Mouse (Mus musculus): Measurements from ENCODE around the gene Vrk3. TPM values are rescaled to one million over a fixed set of nuclear protein-coding genes. Genes with fewer than 3 reads are reported as not detected.
A peak's percentile ranks its signal among the peaks of the same experiment; 100 is the strongest.

Vrk3 gene
- polyA plus RNA-seq, 1 experiment = 78.0 TPM

- WGBS = under 1% methylated on average over 62 of the region's 62 CpGs
- DNase-seq (ENCODE audit: low read depth, low spot score) = peak; percentile 98
Observed at GRCm38 (mm10) chr7:44815721-44816469, 67.7 kb downstream of the Vrk3 start, which contains the start of the genes Nup62 and Il4i1. Nup62 (plus strand) TSS chr7:44816088. Il4i1 (plus strand) TSS chr7:44816387.

GRCm38 (mm10) chr7:44816470-44817021 lies 68.3 kb downstream of the Vrk3 start, which contains the start of gene Atf5:
Atf5 (minus strand) TSS chr7:44816658.
- no peak for DNase-seq (ENCODE audit: low read depth, low spot score)

DNA sequence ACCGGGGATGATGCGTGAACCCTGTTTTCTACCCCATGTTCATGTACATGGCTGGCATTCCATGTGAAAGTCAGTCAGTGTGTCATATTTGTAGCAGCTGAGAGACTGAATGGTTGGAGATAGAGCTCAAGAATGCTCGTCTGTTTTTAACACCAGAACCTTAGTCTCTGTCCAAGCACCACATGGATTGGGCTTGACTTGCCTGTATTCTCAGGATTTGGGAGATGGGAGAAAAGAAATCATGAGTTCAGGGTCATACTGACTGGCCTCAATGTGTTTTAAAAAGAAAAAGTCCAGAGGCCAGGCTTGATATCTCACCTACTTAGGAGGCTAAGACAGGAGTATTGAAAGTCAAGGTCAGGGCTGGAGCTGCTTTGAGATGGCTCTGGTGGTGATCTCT lies 69.2 kb downstream of the Vrk3 start:
- no peak for DNase-seq (ENCODE audit: low read depth, low spot score)
- WGBS = 12% methylated on average over 3 of the region's 3 CpGs

More at GRCm38 (mm10) chr7:44816470-44817021, 68.3 kb downstream of the Vrk3 start, which contains the start of gene Atf5:
- 1% methylated on average over 52 of the region's 57 CpGs for WGBS

DNA sequence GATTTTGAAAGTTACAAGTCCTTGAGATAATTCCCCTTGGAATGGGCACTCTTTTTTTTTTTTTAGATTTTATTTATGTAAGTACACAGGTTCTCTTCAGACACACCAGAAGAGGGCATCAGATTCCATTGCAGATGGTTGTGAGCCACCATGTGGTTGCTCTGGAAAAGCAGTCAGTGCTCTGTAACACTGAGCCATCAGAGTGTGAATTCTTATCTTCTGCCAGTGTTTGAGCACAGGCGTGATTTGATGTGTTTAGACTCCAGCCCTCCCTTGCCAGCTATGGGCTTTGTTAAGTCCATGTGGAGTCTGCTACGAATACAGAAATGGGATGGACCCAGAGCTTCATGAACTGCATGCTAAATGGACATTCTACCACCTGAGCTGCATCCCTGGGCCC lies 70.0 kb downstream of the Vrk3 start:
- WGBS = 5% methylated on average over 2 of the region's 2 CpGs
- DNase-seq (ENCODE audit: low read depth, low spot score) = no peak

- no peak for DNase-seq (ENCODE audit: low read depth, low spot score)
- 19% methylated on average over 6 of the region's 6 CpGs for whole genome bisulfite sequencing
Observed at GRCm38 (mm10) chr7:44818751-44819235, 70.6 kb downstream of the Vrk3 start.

DNA sequence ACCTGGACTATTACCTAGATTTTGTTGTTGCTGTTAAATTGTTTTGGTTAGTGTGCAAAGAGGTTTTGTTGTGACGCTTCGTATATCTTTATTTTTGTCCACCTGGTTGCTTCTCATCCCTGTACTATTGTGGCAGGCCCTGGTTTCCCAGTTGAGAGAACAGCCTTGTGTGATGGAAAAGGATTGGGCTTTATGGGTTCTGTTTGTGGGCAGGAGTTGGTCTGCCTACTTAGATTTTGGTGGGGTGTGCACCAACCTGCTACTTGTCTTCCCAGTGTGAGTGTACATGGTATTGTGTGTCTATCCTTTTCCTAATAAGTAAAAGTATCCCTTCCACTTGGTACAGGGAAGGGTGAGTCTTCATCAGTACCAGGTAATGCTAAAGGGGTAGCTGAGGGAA lies 71.2 kb downstream of the Vrk3 start:
- 67% methylated on average over 2 of the region's 2 CpGs for WGBS

GRCm38 (mm10) chr7:44819863-44820262 lies 71.7 kb downstream of the Vrk3 start:
- 25% methylated on average over 5 of the region's 5 CpGs for WGBS
- no peak for DNase-seq (ENCODE audit: low read depth, low spot score)

More for the DNA sequence above, 71.2 kb downstream of the Vrk3 start:
- no peak for DNase-seq (ENCODE audit: low read depth, low spot score)

DNA sequence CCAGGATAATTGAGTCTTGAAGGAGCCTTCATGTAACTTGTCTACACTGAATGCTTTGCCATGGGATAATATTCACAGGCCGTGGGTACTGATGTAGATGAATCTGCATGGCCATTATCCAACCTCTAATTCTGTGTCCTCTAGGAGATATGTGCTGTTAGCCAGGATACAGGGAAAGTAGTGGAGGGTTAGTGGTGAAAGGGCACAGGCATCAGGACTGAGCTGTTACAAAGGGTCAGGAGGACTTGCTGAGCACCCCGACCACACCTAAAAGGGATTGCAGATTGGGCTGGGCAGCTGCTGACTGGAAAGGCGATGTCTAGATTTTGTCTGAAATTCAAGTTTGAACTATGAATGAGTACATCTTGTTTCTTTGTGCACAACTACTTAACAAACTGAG lies 72.3 kb downstream of the Vrk3 start:
- WGBS = 34% methylated on average over 3 of the region's 3 CpGs
- DNase-seq (ENCODE audit: low read depth, low spot score) = no peak

DNA sequence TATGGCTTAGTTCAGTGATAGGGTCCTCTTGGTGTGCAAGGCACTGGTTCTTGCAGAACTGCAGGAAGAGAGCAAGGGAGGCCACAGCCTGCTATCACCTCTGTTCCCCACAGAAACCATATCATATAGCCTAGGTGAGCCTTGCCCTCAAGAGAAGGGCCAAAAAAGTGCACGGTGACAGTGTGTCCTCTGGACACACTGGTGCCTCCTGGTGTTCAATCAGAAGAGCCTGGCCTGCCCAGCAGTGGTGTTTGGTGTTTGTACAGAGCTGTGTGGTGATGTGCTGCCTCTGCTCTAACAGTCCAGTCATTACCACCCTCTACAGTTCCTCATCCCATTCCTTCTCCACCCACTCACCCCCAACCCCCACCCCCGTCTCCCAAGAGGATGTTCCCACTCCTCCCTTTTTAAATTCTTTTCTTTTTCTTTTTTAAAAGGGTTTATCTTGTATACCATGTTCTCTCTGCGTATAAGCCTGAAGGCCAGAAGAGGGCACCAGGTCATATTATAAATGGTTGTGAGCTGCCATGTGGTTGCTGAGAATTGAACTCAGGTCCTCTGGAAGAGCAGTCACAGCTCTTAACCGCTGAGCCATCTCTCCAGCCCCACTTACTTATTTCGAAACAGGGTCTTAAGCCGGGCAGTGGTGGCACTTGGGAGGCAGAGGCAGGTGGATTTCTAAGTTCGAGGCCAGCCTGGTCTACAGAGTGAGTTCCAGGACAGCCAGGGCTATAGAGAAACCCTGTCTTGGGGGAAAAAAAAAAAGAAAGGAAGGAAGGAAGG lies 73.6 kb downstream of the Vrk3 start:
- WGBS = 69% methylated on average over 7 of the region's 7 CpGs
- no peak for DNase-seq (ENCODE audit: low read depth, low spot score)

DNA sequence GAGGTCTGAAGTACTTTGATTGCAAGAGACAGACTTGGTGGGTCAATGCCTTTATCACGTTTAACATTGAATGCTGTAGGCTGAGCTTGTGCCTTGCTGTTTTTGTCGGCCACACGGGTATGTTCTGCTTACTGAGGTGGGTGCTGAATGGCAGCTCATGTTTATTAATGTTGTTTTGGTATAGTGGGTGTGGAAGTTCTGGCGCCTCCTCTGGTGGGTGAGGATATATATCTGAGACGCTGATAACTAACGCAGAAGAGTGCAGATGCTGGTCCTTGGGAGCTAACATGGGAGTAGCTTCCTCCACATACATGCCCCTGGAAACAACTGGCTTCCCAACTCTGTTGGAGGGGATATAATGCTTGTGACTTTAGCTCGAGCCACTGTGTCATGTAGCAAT lies 75.2 kb downstream of the Vrk3 start:
- 36% methylated on average over 7 of the region's 7 CpGs for WGBS

DNA sequence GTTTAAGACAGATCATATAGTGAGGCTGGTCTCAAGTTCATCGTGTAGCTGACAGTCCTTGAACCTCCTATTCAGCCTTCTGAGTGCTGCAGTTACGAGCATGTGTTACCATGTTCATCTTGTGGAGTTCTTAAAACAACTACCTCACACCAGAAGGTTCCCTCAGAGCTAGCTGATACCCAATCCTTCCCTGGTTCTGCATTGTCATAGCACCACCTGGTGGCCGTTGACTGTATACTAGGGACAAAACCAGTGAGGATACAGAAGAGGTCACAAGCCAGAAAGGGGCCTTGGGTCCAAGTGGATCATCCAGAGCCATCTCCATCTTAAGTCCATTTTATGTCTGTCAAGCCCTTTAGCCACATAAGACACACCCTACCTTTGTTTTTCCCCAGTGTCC lies 76.7 kb downstream of the Vrk3 start:
- DNase-seq (ENCODE audit: low read depth, low spot score) = peak; percentile 55
- 2% methylated on average over 3 of the region's 3 CpGs for WGBS

More for the DNA sequence above, 75.2 kb downstream of the Vrk3 start:
- DNase-seq (ENCODE audit: low read depth, low spot score) = no peak

DNA sequence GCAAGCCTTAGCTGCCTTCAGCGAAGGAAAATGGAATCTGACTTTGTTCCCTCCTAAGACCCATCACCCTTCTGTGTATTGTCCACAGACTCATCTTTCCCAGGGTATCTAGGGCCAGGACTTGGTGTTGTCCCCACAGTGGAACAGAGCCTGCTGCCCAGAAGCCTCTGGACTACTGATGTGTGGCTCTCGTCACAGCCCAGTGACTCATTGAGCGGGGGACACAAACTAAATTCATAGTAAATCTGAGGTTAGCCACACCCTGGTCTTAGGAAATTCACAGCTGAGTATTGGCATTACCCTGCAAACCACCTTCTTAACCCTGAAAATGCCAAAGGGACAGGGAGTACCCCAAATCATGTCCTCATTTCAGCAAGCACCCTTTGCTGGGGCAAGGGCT lies 78.6 kb downstream of the Vrk3 start:
- 53% methylated on average over 3 of the region's 3 CpGs for WGBS
- no peak for DNase-seq (ENCODE audit: low read depth, low spot score)

Other genes starting within 250 kb of the Vrk3 start
- gene Mybpc2, start 223.8 kb upstream of the Vrk3 start, polyA plus RNA-seq (2012; rRNA removed) = 0.26 and 0.67 TPM in 2 replicates
- gene Spib, start 216.3 kb upstream of the Vrk3 start, polyA plus RNA-seq (2012; rRNA removed) = 17.4 and 21.1 TPM in 2 replicates
- gene Pold1, start 199.6 kb upstream of the Vrk3 start, polyA plus RNA-seq (2012; rRNA removed) = 45.2 and 47.0 TPM in 2 replicates
- 163 and 192 TPM in 2 replicates for gene Nr1h2, start 194.5 kb upstream of the Vrk3 start, polyA plus RNA-seq (2012; rRNA removed)
- gene Napsa, start 176.0 kb upstream of the Vrk3 start, polyA plus RNA-seq (2012; rRNA removed) = 20.4 and 22.2 TPM in 2 replicates
- gene Kcnc3, start 157.7 kb upstream of the Vrk3 start, polyA plus RNA-seq (2012; rRNA removed) = 0.95 and 1.9 TPM in 2 replicates
- gene Myh14, start 77.6 kb upstream of the Vrk3 start, polyA plus RNA-seq (2012; rRNA removed) = 163 and 237 TPM in 2 replicates
- not detected in 2 replicates for gene Izumo2, start 39.7 kb upstream of the Vrk3 start, polyA plus RNA-seq (2012; rRNA removed)
- gene Zfp473, start 2.6 kb downstream of the Vrk3 start, polyA plus RNA-seq (2012; rRNA removed) = 0.36 and 0.75 TPM in 2 replicates
- gene Nup62, start 67.7 kb downstream of the Vrk3 start, polyA plus RNA-seq (2012; rRNA removed) = 50.3 and 51.3 TPM in 2 replicates
- 13.9 and 14.8 TPM in 2 replicates for gene Il4i1, start 68.0 kb downstream of the Vrk3 start, polyA plus RNA-seq (2012; rRNA removed)
- gene Atf5, start 68.2 kb downstream of the Vrk3 start, polyA plus RNA-seq (2012; rRNA removed) = 29.8 and 41.4 TPM in 2 replicates
- gene Akt1s1, start 100.6 kb downstream of the Vrk3 start, polyA plus RNA-seq (2012; rRNA removed) = 61.3 and 67.2 TPM in 2 replicates
- gene Tbc1d17, start 100.7 kb downstream of the Vrk3 start, polyA plus RNA-seq (2012; rRNA removed) = 44.6 and 49.0 TPM in 2 replicates
- gene Pnkp, start 108.7 kb downstream of the Vrk3 start, polyA plus RNA-seq (2012; rRNA removed) = 52.1 and 57.9 TPM in 2 replicates
- gene Ptov1, start 121.4 kb downstream of the Vrk3 start, polyA plus RNA-seq (2012; rRNA removed) = 111 and 141 TPM in 2 replicates
- 69.4 and 102 TPM in 2 replicates for gene Med25, start 144.3 kb downstream of the Vrk3 start, polyA plus RNA-seq (2012; rRNA removed)
- 19.9 and 21.7 TPM in 2 replicates for gene Fuz, start 147.7 kb downstream of the Vrk3 start, polyA plus RNA-seq (2012; rRNA removed)
- gene Ap2a1, start 181.1 kb downstream of the Vrk3 start, polyA plus RNA-seq (2012; rRNA removed) = 55.6 and 80.7 TPM in 2 replicates
- gene Tsks, start 194.8 kb downstream of the Vrk3 start, polyA plus RNA-seq (2012; rRNA removed) = not detected in 2 replicates
- 4.2 and 5.9 TPM in 2 replicates for gene Cpt1c, start 226.4 kb downstream of the Vrk3 start, polyA plus RNA-seq (2012; rRNA removed)
- 167 and 188 TPM in 2 replicates for gene Prmt1, start 238.2 kb downstream of the Vrk3 start, polyA plus RNA-seq (2012; rRNA removed)
- gene Irf3, start 249.2 kb downstream of the Vrk3 start, polyA plus RNA-seq (2012; rRNA removed) = 107 and 110 TPM in 2 replicates